Mouse (Mus musculus): ENCODE measurements around the gene Tut1. TPM values are rescaled to one million over a fixed set of nuclear protein-coding genes. Genes with fewer than 3 reads are reported as not detected.

Gene Tut1
- total RNA-seq, 1 experiment = 42.6 TPM

- Histone ChIP-seq H3K9ac (ENCODE audit: insufficient read depth, low read depth, low read length, poor library complexity, severe bottlenecking) (no peak overlapping the region), H3K36me3 (ENCODE audit: control insufficient read depth, insufficient read depth, low read length, poor library complexity, severe bottlenecking) (peaks cover 73% of the 10 kb centered on the region), H3K9me3 (ENCODE audit: control insufficient read depth, insufficient read depth, low read depth, low read length) (no peaks in the 10 kb centered on the region), H3K27ac (ENCODE audit: insufficient read depth, low read depth, low read length, poor library complexity, severe bottlenecking) (no peak overlapping the region), H3K4me3 (ENCODE audit: insufficient read depth in 1 of 2, low read depth in 1 of 2, low read length in 2 of 2, poor library complexity in 1 of 2, severe bottlenecking in 1 of 2) (no peak overlapping the region), H3K4me1 (ENCODE audit: control insufficient read depth in 2 of 2, insufficient read depth in 2 of 2, low read length in 2 of 2, poor library complexity in 1 of 2) (peaks cover 0 to 10% of the 10 kb centered on the region in 2 experiments; a peak in 2 of 4 replicates)
- no peak for DNase-seq (ENCODE audit: low read depth, low spot score)
- TF ChIP-seq CHD2 (IDR thresholded peaks at IDR 0.05; ENCODE audit: low read depth, low read length) = no peak
- TF ChIP-seq ZC3H11A (IDR thresholded peaks at IDR 0.05; ENCODE audit: borderline replicate concordance, low read depth, low read length) = 0 out of 2 replicates have a peak, but pooled peaks have one; percentile 7
- TF ChIP-seq MAFK (IDR thresholded peaks at IDR 0.05; ENCODE audit: insufficient read depth, low read depth, low read length) = no peak
- no peak for TF ChIP-seq ZNF384 (IDR thresholded peaks at IDR 0.05; ENCODE audit: low read depth, low read length)
- in situ Hi-C loops (cut with MboI; ENCODE audit: low sequenced_read_pairs in 2 of 2, unreplicated experiment in 2 of 2) = loop anchor here in 1 of 2 experiments (25.0 kb wide), 1 partner anchor 111 kb away; the partner anchor contains the start of gene Scgb1a1
Measured at GRCm38 (mm10) chr19:8976535-8976934, 22.9 kb downstream of the Tut1 start.

GRCm38 (mm10) chr19:8980771-8981170 lies 27.1 kb downstream of the Tut1 start:
- TF ChIP-seq ZC3H11A (IDR thresholded peaks at IDR 0.05; ENCODE audit: borderline replicate concordance, low read depth, low read length) = no peak
- no peak for TF ChIP-seq HCFC1 (IDR thresholded peaks at IDR 0.05; ENCODE audit: borderline replicate concordance, insufficient read depth, low read length)
- TF ChIP-seq CHD2 (IDR thresholded peaks at IDR 0.05; ENCODE audit: low read depth, low read length) = no peak
- TF ChIP-seq ZNF384 (IDR thresholded peaks at IDR 0.05; ENCODE audit: low read depth, low read length) = no peak
- no peak for TF ChIP-seq MAFK (IDR thresholded peaks at IDR 0.05; ENCODE audit: insufficient read depth, low read depth, low read length)
- Histone ChIP-seq H3K4me3 (ENCODE audit: insufficient read depth in 1 of 2, low read depth in 1 of 2, low read length in 2 of 2, poor library complexity in 1 of 2, severe bottlenecking in 1 of 2) (no peak overlapping the region), H3K9ac (ENCODE audit: insufficient read depth, low read depth, low read length, poor library complexity, severe bottlenecking) (no peak overlapping the region), H3K36me3 (ENCODE audit: control insufficient read depth, insufficient read depth, low read length, poor library complexity, severe bottlenecking) (peaks cover 35% of the 10 kb centered on the region), H3K9me3 (ENCODE audit: control insufficient read depth, insufficient read depth, low read depth, low read length) (no peaks in the 10 kb centered on the region), H3K4me1 (ENCODE audit: control insufficient read depth in 2 of 2, insufficient read depth in 2 of 2, low read length in 2 of 2, poor library complexity in 1 of 2) (peaks cover 0 to 14% of the 10 kb centered on the region in 2 experiments; a peak in 3 of 4 replicates), H3K27ac (ENCODE audit: insufficient read depth, low read depth, low read length, poor library complexity, severe bottlenecking) (no peak overlapping the region; the same call in 1 of the 2 replicates)
- DNase-seq (ENCODE audit: low read depth, low spot score) = no peak
- in situ Hi-C loops (cut with MboI; ENCODE audit: low sequenced_read_pairs in 2 of 2, unreplicated experiment in 2 of 2) = loop anchor here in 1 of 2 experiments (25.0 kb wide), 1 partner anchor 107 kb away; the partner anchor contains the start of gene Scgb1a1

- no peak overlapping the region for H3K9ac ChIP-seq (ENCODE audit: insufficient read depth, low read depth, low read length, poor library complexity, severe bottlenecking)
- peaks cover 0 to 14% of the 10 kb centered on the region in 2 experiments; a peak in 2 of 4 replicates for H3K4me1 ChIP-seq (ENCODE audit: control insufficient read depth in 2 of 2, insufficient read depth in 2 of 2, low read length in 2 of 2, poor library complexity in 1 of 2)
- H3K36me3 ChIP-seq (ENCODE audit: control insufficient read depth, insufficient read depth, low read length, poor library complexity, severe bottlenecking) = peaks cover 32% of the 10 kb centered on the region
Measured at GRCm38 (mm10) chr19:8981450-8982168, 28.0 kb downstream of the Tut1 start.

GRCm38 (mm10) chr19:8982303-8983149 lies 28.9 kb downstream of the Tut1 start:
- H3K9ac ChIP-seq (ENCODE audit: insufficient read depth, low read depth, low read length, poor library complexity, severe bottlenecking) = no peak overlapping the region
- no peak for DNase-seq (ENCODE audit: low read depth, low spot score)
- no peak for TF ChIP-seq HCFC1 (IDR thresholded peaks at IDR 0.05; ENCODE audit: borderline replicate concordance, insufficient read depth, low read length)
- no peak for TF ChIP-seq MAFK (IDR thresholded peaks at IDR 0.05; ENCODE audit: insufficient read depth, low read depth, low read length)
- TF ChIP-seq CHD2 (IDR thresholded peaks at IDR 0.05; ENCODE audit: low read depth, low read length) = no peak
- no peak for TF ChIP-seq ZC3H11A (IDR thresholded peaks at IDR 0.05; ENCODE audit: borderline replicate concordance, low read depth, low read length)
- TF ChIP-seq ZNF384 (IDR thresholded peaks at IDR 0.05; ENCODE audit: low read depth, low read length) = no peak
- no peaks in the 10 kb centered on the region for H3K9me3 ChIP-seq (ENCODE audit: control insufficient read depth, insufficient read depth, low read depth, low read length)
- H3K4me3 ChIP-seq (ENCODE audit: insufficient read depth in 1 of 2, low read depth in 1 of 2, low read length in 2 of 2, poor library complexity in 1 of 2, severe bottlenecking in 1 of 2) = no peak overlapping the region
- in situ Hi-C loops (cut with MboI; ENCODE audit: low sequenced_read_pairs in 2 of 2, unreplicated experiment in 2 of 2) = loop anchor here in 1 of 2 experiments (25.0 kb wide), 1 partner anchor 105 kb away; the partner anchor contains the start of gene Scgb1a1
- peaks cover 23% of the 10 kb centered on the region for H3K36me3 ChIP-seq (ENCODE audit: control insufficient read depth, insufficient read depth, low read length, poor library complexity, severe bottlenecking)
- no peak overlapping the region; the same call in 1 of the 2 replicates for H3K27ac ChIP-seq (ENCODE audit: insufficient read depth, low read depth, low read length, poor library complexity, severe bottlenecking)
- H3K4me1 ChIP-seq (ENCODE audit: control insufficient read depth in 2 of 2, insufficient read depth in 2 of 2, low read length in 2 of 2, poor library complexity in 1 of 2) = peaks cover 0 to 14% of the 10 kb centered on the region in 2 experiments; a peak in 2 of 4 replicates

More at GRCm38 (mm10) chr19:8981450-8982168, 28.0 kb downstream of the Tut1 start:
- in situ Hi-C loops (cut with MboI; ENCODE audit: low sequenced_read_pairs in 2 of 2, unreplicated experiment in 2 of 2) = loop anchor here in 1 of 2 experiments (25.0 kb wide), 1 partner anchor 106 kb away; the partner anchor contains the start of gene Scgb1a1
- Histone ChIP-seq H3K27ac (ENCODE audit: insufficient read depth, low read depth, low read length, poor library complexity, severe bottlenecking) (no peak overlapping the region), H3K4me3 (ENCODE audit: insufficient read depth in 1 of 2, low read depth in 1 of 2, low read length in 2 of 2, poor library complexity in 1 of 2, severe bottlenecking in 1 of 2) (no peak overlapping the region), H3K9me3 (ENCODE audit: control insufficient read depth, insufficient read depth, low read depth, low read length) (no peaks in the 10 kb centered on the region)
- TF ChIP-seq MAFK (IDR thresholded peaks at IDR 0.05; ENCODE audit: insufficient read depth, low read depth, low read length) (no peak), ZC3H11A (IDR thresholded peaks at IDR 0.05; ENCODE audit: borderline replicate concordance, low read depth, low read length) (no peak), CHD2 (IDR thresholded peaks at IDR 0.05; ENCODE audit: low read depth, low read length) (no peak), ZNF384 (IDR thresholded peaks at IDR 0.05; ENCODE audit: low read depth, low read length) (no peak), HCFC1 (IDR thresholded peaks at IDR 0.05; ENCODE audit: borderline replicate concordance, insufficient read depth, low read length) (no peak)
- DNase-seq (ENCODE audit: low read depth, low spot score) = no peak
